Mouse (Mus musculus): ENCODE measurements around the gene Chchd1.

DNA sequence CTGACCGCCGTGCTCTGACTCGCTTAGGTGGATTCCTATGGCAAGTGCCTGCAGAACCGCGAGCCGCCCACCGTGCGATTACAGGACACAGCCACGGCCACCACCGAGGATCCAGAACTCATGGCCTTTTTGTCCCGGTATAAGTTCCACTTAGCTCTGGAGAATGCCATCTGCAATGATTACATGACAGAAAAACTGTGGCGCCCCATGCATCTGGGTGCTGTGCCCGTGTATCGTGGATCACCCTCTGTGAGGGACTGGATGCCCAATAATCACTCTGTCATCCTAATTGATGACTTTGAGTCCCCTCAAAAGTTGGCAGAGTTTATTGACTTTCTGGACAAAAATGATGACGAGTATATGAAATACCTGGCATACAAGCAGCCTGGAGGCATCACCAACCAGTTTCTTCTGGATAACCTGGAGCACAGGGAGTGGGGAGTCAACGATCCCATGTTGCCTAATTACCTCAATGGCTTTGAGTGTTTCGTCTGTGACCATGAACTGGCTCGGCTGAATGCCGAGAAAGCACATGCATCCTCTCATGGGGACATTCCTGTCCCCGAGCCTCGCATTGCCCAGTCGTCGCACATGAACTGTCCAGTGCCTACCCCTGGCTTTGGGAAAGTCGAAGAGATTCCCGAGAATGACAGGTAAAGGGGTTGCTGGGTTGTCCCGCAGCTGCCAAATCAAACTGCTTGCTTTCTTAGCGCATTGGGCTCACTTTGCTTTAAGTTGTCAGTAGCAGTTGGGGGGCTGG lies 6.9 kb upstream of the Chchd1 start:
- TF ChIP-seq CHD2 (IDR thresholded peaks at IDR 0.05; ENCODE audit: low read depth, low read length) (no peak), ZNF384 (IDR thresholded peaks at IDR 0.05; ENCODE audit: low read depth, low read length) (no peak), HCFC1 (IDR thresholded peaks at IDR 0.05; ENCODE audit: borderline replicate concordance, insufficient read depth, low read length) (no peak), ZC3H11A (IDR thresholded peaks at IDR 0.05; ENCODE audit: borderline replicate concordance, low read depth, low read length) (no peak)

All from ES-E14 (cell line).